20 mouse cellular contexts compared by ENCODE assay signal in genomic region chr6:91048019-91048418, GRCm38 (mm10). TPM values are rescaled to one million over a fixed set of nuclear protein-coding genes. Genes with fewer than 3 reads are reported as not detected.
DNase-seq lines count a peak whose midpoint lies in the region; ATAC-seq and TF ChIP-seq lines count a peak whose summit lies in the region.
"Had no signal": no experiment of that assay in that cellular context is flagged by ENCODE, and none has a peak within 500 bp of the region (broad histone marks: within the 10 kb centered on the region; RNA-seq: fewer than 3 reads in every experiment).

No protein-coding gene starts in this region.

- H3K4me3 ChIP-seq in forebrain, embryonic 13.5 days, result no peak overlapping the region
- H3K4me3 ChIP-seq in forebrain, embryonic 10.5 days, result no peak overlapping the region
- H3K4me3 ChIP-seq in left cerebral cortex, adult 2 months, result no peak overlapping the region
- no peak overlapping the region for H3K4me3 ChIP-seq in cortical plate, adult 2 months (ENCODE audit: insufficient read depth, low read length)
- no peak overlapping the region for H3K4me3 ChIP-seq in neural tube, embryonic 15.5 days (replicated peaks)
- H3K4me3 ChIP-seq: embryonic facial prominence, embryonic 12.5 days; heart, embryonic 10.5 days; hindbrain, embryonic 13.5 days; intestine, embryonic 15.5 days had no signal

- TF ChIP-seq CTCF in left cerebral cortex, adult 2 months (IDR thresholded peaks at IDR 0.05), result no peak
- TF ChIP-seq CTCF in cortical plate, adult 2 months (IDR thresholded peaks at IDR 0.05; ENCODE audit: extremely low read depth, insufficient read depth, low read length), result no peak

- no peaks in the 10 kb centered on the region for H3K9me3 ChIP-seq in forebrain, embryonic 13.5 days (replicated peaks)
- H3K9me3 ChIP-seq in forebrain, embryonic 10.5 days, result no peaks in the 10 kb centered on the region
- H3K9me3 ChIP-seq in neural tube, embryonic 15.5 days (replicated peaks), result no peaks in the 10 kb centered on the region
- H3K9me3 ChIP-seq: embryonic facial prominence, embryonic 12.5 days; heart, embryonic 10.5 days; hindbrain, embryonic 13.5 days; intestine, embryonic 15.5 days had no signal

- ATAC-seq in forebrain, embryonic 13.5 days, result no peak
- ATAC-seq in monocyte, adult 5-6 weeks (replicated peaks; ENCODE audit: insufficient number of reproducible peaks, low FRiP score, low TSS enrichment, poor library complexity, severe bottlenecking), result no peak
- no peak for ATAC-seq in neural tube, embryonic 15.5 days (ENCODE audit: low FRiP score)
- ATAC-seq: intestine, embryonic 15.5 days had no signal

- TF ChIP-seq POLR2A in cortical plate, adult 2 months (IDR thresholded peaks at IDR 0.05; ENCODE audit: extremely low read depth, insufficient read depth, low read length), result no peak

- DNase-seq in forebrain, embryonic 10.5 days (ENCODE audit: extremely low spot score, low spot score), result no peak
- DNase-seq in left cerebral cortex, adult 2 months (ENCODE audit: extremely low spot score in 1 of 2, low spot score in 2 of 2), result no peak
- DNase-seq in left cerebral cortex, postnatal 36 days (ENCODE audit: low spot score in 2 of 2), result no peak
- DNase-seq in MEL-GATA-1-ER (ENCODE audit: extremely low read depth, low read depth), result peak; percentile 16
- DNase-seq: adrenal gland, adult 8-10 months; cerebellum, adult 18-20 months; cerebellum, adult 9-11 months; gastrocnemius, postnatal 36 days; heart, adult 18-20 months; heart, postnatal 10 days; heart, postnatal 4 days; kidney, adult 18-20 months had no signal

- peaks cover 8% of the 10 kb centered on the region; the same call in 1 of the 2 replicates for H3K4me1 ChIP-seq in forebrain, embryonic 13.5 days
- H3K4me1 ChIP-seq in forebrain, embryonic 10.5 days, result peaks cover 13% of the 10 kb centered on the region
- peaks cover 8% of the 10 kb centered on the region for H3K4me1 ChIP-seq in cortical plate, adult 2 months (ENCODE audit: control insufficient read depth, insufficient read depth, low read length)
- peaks cover 13% of the 10 kb centered on the region; the same call in 1 of the 2 replicates for H3K4me1 ChIP-seq in neural tube, embryonic 15.5 days
- H3K4me1 ChIP-seq: intestine, embryonic 15.5 days had no signal

- WGBS in forebrain, embryonic 13.5 days, result 85% methylated on average over 7 of the region's 7 CpGs
- WGBS in forebrain, embryonic 10.5 days, result 91% methylated on average over 7 of the region's 7 CpGs
- 86% methylated on average over 7 of the region's 7 CpGs for WGBS in neural tube, embryonic 15.5 days

- intact Hi-C loops in left cerebral cortex, adult 2 months (cut with DNase I), result no loop called here
- intact Hi-C loops in left cerebral cortex, postnatal 36 days (cut with DNase I), result loop anchor here (10.0 kb wide), 1 partner anchor 233 kb away; no protein-coding TSS in a partner anchor

- H3K36me3 ChIP-seq in forebrain, embryonic 13.5 days (ENCODE audit: poor library complexity, severe bottlenecking), result peaks cover 59% of the 10 kb centered on the region
- peaks cover 89% of the 10 kb centered on the region for H3K36me3 ChIP-seq in forebrain, embryonic 10.5 days (replicated peaks)
- peaks cover 29% of the 10 kb centered on the region for H3K36me3 ChIP-seq in neural tube, embryonic 15.5 days
- H3K36me3 ChIP-seq: embryonic facial prominence, embryonic 12.5 days; intestine, embryonic 15.5 days had no signal

- H3K27ac ChIP-seq in forebrain, embryonic 13.5 days, result peak overlapping the region; percentile 32; the same call in 1 of the 2 replicates
- no peak overlapping the region for H3K27ac ChIP-seq in forebrain, embryonic 10.5 days
- peak overlapping the region; percentile 36; the same call in 1 of the 2 replicates for H3K27ac ChIP-seq in left cerebral cortex, adult 2 months
- H3K27ac ChIP-seq in cortical plate, adult 2 months (ENCODE audit: insufficient read depth, low read length), result peak overlapping the region; percentile 54; the same call in 1 of the 2 replicates
- H3K27ac ChIP-seq in neural tube, embryonic 15.5 days (replicated peaks), result no peak overlapping the region
- H3K27ac ChIP-seq: embryonic facial prominence, embryonic 12.5 days; heart, embryonic 10.5 days; hindbrain, embryonic 13.5 days; intestine, embryonic 15.5 days had no signal

- no peak overlapping the region for H3K4me2 ChIP-seq in forebrain, embryonic 13.5 days
- no peak overlapping the region for H3K4me2 ChIP-seq in neural tube, embryonic 15.5 days
- H3K4me2 ChIP-seq: embryonic facial prominence, embryonic 12.5 days; hindbrain, embryonic 13.5 days; intestine, embryonic 15.5 days had no signal

- H3K27me3 ChIP-seq in forebrain, embryonic 13.5 days, result no peaks in the 10 kb centered on the region
- H3K27me3 ChIP-seq in forebrain, embryonic 10.5 days (ENCODE audit: poor library complexity, severe bottlenecking), result no peaks in the 10 kb centered on the region
- H3K27me3 ChIP-seq in neural tube, embryonic 15.5 days (replicated peaks), result no peaks in the 10 kb centered on the region
- H3K27me3 ChIP-seq: embryonic facial prominence, embryonic 12.5 days; hindbrain, embryonic 13.5 days; intestine, embryonic 15.5 days had no signal

- H3K9ac ChIP-seq in forebrain, embryonic 13.5 days, result no peak overlapping the region
- H3K9ac ChIP-seq in neural tube, embryonic 15.5 days (replicated peaks), result no peak overlapping the region
- H3K9ac ChIP-seq: embryonic facial prominence, embryonic 12.5 days; hindbrain, embryonic 13.5 days; intestine, embryonic 15.5 days had no signal

RNA-seq across cellular contexts. Expression of gene Iqsec1, which starts 59.5 kb away (rescaled TPM):
- polyA plus RNA-seq in forebrain, embryonic 13.5 days (2015; fragmentation: Nextera tagmentation; extraction: Ambion mirVana), result 10.0 and 12.4 TPM in 2 replicates
- 7.4 and 8.7 TPM in 2 replicates for polyA plus RNA-seq in forebrain, embryonic 10.5 days (2016; fragmentation: Nextera tagmentation; extraction: Ambion mirVana)
- 100 to 1,000 TPM; 369 to 377 TPM for total RNA-seq in left cerebral cortex, adult 2 months (2021)
- total RNA-seq in left cerebral cortex, postnatal 36 days (2021), result 100 to 1,000 TPM; 352 to 390 TPM
- 186 and 194 TPM in 2 replicates for polyA plus RNA-seq in cortical plate, adult 2 months (2012; rRNA removed)
- 16.6 to 50.9 TPM (median 25.0 TPM) in 3 replicates for total RNA-seq in monocyte, adult 5-6 weeks (2017)
- polyA plus RNA-seq in neural tube, embryonic 15.5 days (2015; fragmentation: Nextera tagmentation; extraction: Ambion mirVana), result 19.7 and 21.5 TPM in 2 replicates

Comparison
In these comparisons a context has a peak if more than half of its experiments do, and no peak if none do; other contexts are left out.
1. H3K27ac ChIP-seq: peak in forebrain, embryonic 13.5 days (single experiment), left cerebral cortex, adult 2 months (single experiment) and cortical plate, adult 2 months (single experiment); none in forebrain, embryonic 10.5 days (single experiment) and neural tube, embryonic 15.5 days (single experiment).